Mouse (Mus musculus) limb, embryonic 15.5 days (tissue): ENCODE measurements around the gene Prss27. TPM values are rescaled to one million over a fixed set of nuclear protein-coding genes. Genes with fewer than 3 reads are reported as not detected.
"Not testable (repeated sequence)": the region's sequence is repeated elsewhere in the genome, so short reads cannot be mapped to it uniquely, and the experiment has no call there.

Experiments
- ATAC-seq: fragments of 200-750 bp; cut with Nextera tagmentation; 2 replicates; pipeline ENCODE4 v1.8.0; 2017; ENCODE audit warnings: low read depth, moderate TSS enrichment; ENCODE audit not compliant: insufficient number of reproducible peaks, low FRiP score, low TSS enrichment
- H3K27ac ChIP-seq: fragments of 300-500 bp; sonication (generic); 2 replicates; pipeline ENCODE4 v1.5.1; 2015; ENCODE audit warnings: moderate library complexity, mild to moderate bottlenecking, inconsistent platforms
- H3K27me3 ChIP-seq: fragments of 300-500 bp; sonication (generic); 2 replicates; pipeline ENCODE4 v1.6.1; 2015; ENCODE audit warnings: inconsistent platforms
- H3K36me3 ChIP-seq: fragments of 300-500 bp; sonication (generic); 2 replicates; pipeline ENCODE4 v1.6.1; 2015; ENCODE audit warnings: inconsistent platforms
- H3K4me1 ChIP-seq: fragments of 300-500 bp; sonication (generic); 2 replicates; pipeline ENCODE4 v1.6.1; 2015; ENCODE audit warnings: inconsistent platforms
- H3K4me2 ChIP-seq: fragments of 300-500 bp; sonication (generic); 2 replicates; pipeline ENCODE4 v1.6.1; 2015; ENCODE audit warnings: mild to moderate bottlenecking, inconsistent platforms
- H3K4me3 ChIP-seq: fragments of 300-500 bp; sonication (generic); 2 replicates; pipeline ENCODE4 v1.5.1; 2015; ENCODE audit warnings: mild to moderate bottlenecking, inconsistent platforms
- H3K9ac ChIP-seq: fragments of 300-500 bp; sonication (generic); 2 replicates; pipeline ENCODE4 v1.6.1; 2015; ENCODE audit warnings: inconsistent platforms
- H3K9me3 ChIP-seq: fragments of 300-500 bp; sonication (generic); 2 replicates; pipeline ENCODE4 v1.6.1; 2016; ENCODE audit warnings: inconsistent platforms
- WGBS: fragments of 180-500 bp; shearing (Covaris S2); methylation state at CpG from one replicate; pipeline ENCODE4 v1.1.7; 2015; 5-methylcytosine and 5-hydroxymethylcytosine counted together
- microRNA-seq: library from miRNA; unstranded; fragments of <30 nt; microRNA quantifications from one replicate; pipeline ENCODE4, GENCODE M21; 2016
- polyA plus RNA-seq: library from polyadenylated mRNA; unstranded; fragments of >200 nt; fragmentation: Nextera tagmentation; extraction: Ambion mirVana; gene quantifications from 2 replicates; pipeline ENCODE4 v1.2.1, GENCODE M21; 2015

Gene Prss27
- polyA plus RNA-seq, 1 experiment from 2014 or later: 9.6 TPM

- Histone ChIP-seq H3K4me3 (peak within 1 kb of the TSS; percentile 92), H3K9me3 (no peaks in the 10 kb centered on the region), H3K36me3 (peaks cover 21% of the 10 kb centered on the region), H3K27ac (peak within 1 kb of the TSS; percentile 88), H3K4me1 (peaks cover 12% of the 10 kb centered on the region), H3K27me3 (no peaks in the 10 kb centered on the region), H3K9ac (peak within 1 kb of the TSS; percentile 95), H3K4me2 (peak within 1 kb of the TSS; percentile 67)
- ATAC-seq: peak; percentile 95
- WGBS: under 1% methylated on average over 61 of the region's 62 CpGs
Measured at GRCm38 (mm10) chr17:24072919-24073696, 35.2 kb downstream of the Prss27 start, which contains the start of gene Kctd5. TSS of gene Kctd5 (minus strand) at chr17:24073485.

GRCm38 (mm10) chr17:24077101-24077500 lies 39.2 kb downstream of the Prss27 start:
- Histone ChIP-seq H3K9ac (no peak overlapping the region), H3K4me2 (no peak overlapping the region), H3K9me3 (no peaks in the 10 kb centered on the region), H3K27ac (no peak overlapping the region), H3K4me1 (peaks cover 3% of the 10 kb centered on the region), H3K4me3 (no peak overlapping the region), H3K36me3 (peaks cover 50% of the 10 kb centered on the region), H3K27me3 (no peaks in the 10 kb centered on the region)
- no peak for ATAC-seq
- WGBS: 83% methylated on average over 2 of the region's 2 CpGs

- no peak for ATAC-seq
- Histone ChIP-seq H3K27me3 (no peaks in the 10 kb centered on the region), H3K9me3 (no peaks in the 10 kb centered on the region), H3K27ac (no peak overlapping the region), H3K36me3 (peaks cover 67% of the 10 kb centered on the region), H3K4me1 (no peaks in the 10 kb centered on the region), H3K9ac (no peak overlapping the region), H3K4me2 (no peak overlapping the region), H3K4me3 (no peak overlapping the region)
- 66% methylated on average over 1 of the region's 1 CpGs for WGBS
Measured at GRCm38 (mm10) chr17:24084593-24084992, 46.6 kb downstream of the Prss27 start.

- H3K9me3 ChIP-seq, ATAC-seq, H3K4me3 ChIP-seq, H3K27me3 ChIP-seq, H3K4me1 ChIP-seq, H3K27ac ChIP-seq, H3K9ac ChIP-seq, H3K4me2 ChIP-seq: not testable (repeated sequence)
- WGBS: 76% methylated on average over 4 of the region's 4 CpGs
- peaks cover 71% of the 10 kb centered on the region for H3K36me3 ChIP-seq
Measured at GRCm38 (mm10) chr17:24086399-24086798, 48.5 kb downstream of the Prss27 start.

- no peak overlapping the region for H3K4me3 ChIP-seq
- no peak overlapping the region for H3K27ac ChIP-seq
- H3K4me1 ChIP-seq: no peaks in the 10 kb centered on the region
- no peaks in the 10 kb centered on the region for H3K9me3 ChIP-seq
- ATAC-seq: no peak
- H3K27me3 ChIP-seq: no peaks in the 10 kb centered on the region
- 96% methylated on average over 1 of the region's 1 CpGs for WGBS
- no peak overlapping the region for H3K9ac ChIP-seq
- no peak overlapping the region for H3K4me2 ChIP-seq
- H3K36me3 ChIP-seq: peaks cover 73% of the 10 kb centered on the region
Measured at GRCm38 (mm10) chr17:24090575-24090974, 52.6 kb downstream of the Prss27 start.

Small RNAs within 50 kb of the gene (microRNA-seq; reads per million reads assigned to microRNA genes)
- not detected for gene Gm27700

Other genes starting within 250 kb of the Prss27 start
- gene Srrm2, start 247.6 kb upstream of the Prss27 start, polyA plus RNA-seq: 425 and 436 TPM in 2 replicates
- 1,045 and 1,117 TPM in 2 replicates for gene Elob, start 209.0 kb upstream of the Prss27 start, polyA plus RNA-seq
- not detected in 2 replicates for gene Prss33, start 202.1 kb upstream of the Prss27 start, polyA plus RNA-seq
- not detected in 2 replicates for gene Prss32, start 194.3 kb upstream of the Prss27 start, polyA plus RNA-seq
- gene Prss41, start 194.0 kb upstream of the Prss27 start, polyA plus RNA-seq: 0.73 and 1.0 TPM in 2 replicates
- not detected in 2 replicates for gene Prss21, start 170.1 kb upstream of the Prss27 start, polyA plus RNA-seq
- gene Dcpp1, start 157.3 kb upstream of the Prss27 start, polyA plus RNA-seq: not detected in 2 replicates
- gene Dcpp2, start 157.3 kb upstream of the Prss27 start, polyA plus RNA-seq: not detected in 2 replicates
- 0.69 TPM in 1 of 2 replicates, not detected in the other for gene Dcpp3, start 120.7 kb upstream of the Prss27 start, polyA plus RNA-seq
- not detected in 2 replicates for gene Sbp, start 96.5 kb upstream of the Prss27 start, polyA plus RNA-seq
- not detected in 2 replicates for gene Sbpl, start 82.9 kb upstream of the Prss27 start, polyA plus RNA-seq
- not detected in 2 replicates for gene Prss30, start 57.6 kb upstream of the Prss27 start, polyA plus RNA-seq
- gene Prss22, start 40.0 kb upstream of the Prss27 start, polyA plus RNA-seq: 1.1 and 1.4 TPM in 2 replicates
- 60.9 and 62.9 TPM in 2 replicates for gene Kctd5, start 35.3 kb downstream of the Prss27 start, polyA plus RNA-seq
- 38.6 and 50.0 TPM in 2 replicates for gene Pdpk1, start 112.8 kb downstream of the Prss27 start, polyA plus RNA-seq
- gene Amdhd2, start 125.6 kb downstream of the Prss27 start, polyA plus RNA-seq: 30.0 and 30.7 TPM in 2 replicates
- gene Atp6v0c, start 131.6 kb downstream of the Prss27 start, polyA plus RNA-seq: 488 and 521 TPM in 2 replicates
- gene Tbc1d24, start 167.4 kb downstream of the Prss27 start, polyA plus RNA-seq: 7.3 and 7.4 TPM in 2 replicates
- gene Ntn3, start 171.4 kb downstream of the Prss27 start, polyA plus RNA-seq: 8.8 and 13.8 TPM in 2 replicates
- gene Tedc2, start 182.7 kb downstream of the Prss27 start, polyA plus RNA-seq: 10.3 and 11.4 TPM in 2 replicates
- 45.0 and 47.9 TPM in 2 replicates for gene Ccnf, start 213.3 kb downstream of the Prss27 start, polyA plus RNA-seq